Mouse (Mus musculus) layer of hippocampus, postnatal 36 days (tissue): ENCODE data around the gene Wfdc17. TPM values are rescaled to one million over a fixed set of nuclear protein-coding genes. Genes with fewer than 3 reads are reported as not detected.

ENCODE experiments used
- DNase-seq, 2 experiments: peaks; one replicate each; pipeline ENCODE4 v3.0.0; 2022
- total RNA-seq, 2 experiments: library from RNA; stranded (reverse); gene quantifications; 2 replicates each; pipeline ENCODE4 v1.2.3; 2021

Gene Wfdc17
- under 1 TPM in 1 of 2 experiments, not detected in 1; 0.81 TPM for total RNA-seq

DNA sequence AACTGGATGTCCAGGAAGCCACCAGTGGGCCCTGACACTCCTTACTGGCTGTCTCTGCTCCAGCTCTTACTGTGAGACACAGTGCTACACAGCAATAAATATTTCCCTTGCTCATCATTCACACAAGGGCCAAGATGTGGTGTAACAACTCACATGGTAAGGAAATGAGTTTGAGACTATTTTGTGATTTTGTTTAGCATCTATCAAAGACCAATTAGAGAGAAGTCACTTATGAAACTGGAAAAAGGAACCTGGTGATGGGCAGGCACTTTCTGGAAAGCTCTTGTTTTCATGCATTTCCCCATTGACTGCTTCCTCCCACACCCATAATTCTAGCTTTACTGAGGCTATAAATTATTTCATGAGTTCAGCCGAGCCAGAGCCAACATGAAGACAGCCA, at the start of gene Wfdc17:
TSS of gene Wfdc17 (plus strand) at position 287 of the 400 bp plus-strand sequence.
- no peak for DNase-seq

DNA sequence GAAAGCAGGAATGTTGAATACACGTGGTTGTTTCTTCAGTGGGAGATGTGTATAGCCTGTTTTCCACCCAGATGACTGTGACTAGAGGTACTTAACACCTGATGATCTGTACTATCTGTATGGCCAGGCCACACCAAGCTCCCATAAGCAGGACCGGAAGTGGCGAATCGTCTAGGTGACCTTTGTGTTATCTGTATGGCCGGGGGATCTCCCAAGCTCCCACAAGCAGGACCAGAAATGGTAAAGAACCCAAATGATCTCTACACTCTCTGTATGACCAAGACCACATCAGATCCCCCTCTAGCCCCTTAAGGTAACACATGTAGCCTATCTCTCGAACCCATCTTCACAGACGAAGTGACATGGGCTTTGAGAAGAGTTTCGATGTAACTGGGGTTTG, 49.2 kb upstream of the Wfdc17 start:
- no peak for DNase-seq

DNA sequence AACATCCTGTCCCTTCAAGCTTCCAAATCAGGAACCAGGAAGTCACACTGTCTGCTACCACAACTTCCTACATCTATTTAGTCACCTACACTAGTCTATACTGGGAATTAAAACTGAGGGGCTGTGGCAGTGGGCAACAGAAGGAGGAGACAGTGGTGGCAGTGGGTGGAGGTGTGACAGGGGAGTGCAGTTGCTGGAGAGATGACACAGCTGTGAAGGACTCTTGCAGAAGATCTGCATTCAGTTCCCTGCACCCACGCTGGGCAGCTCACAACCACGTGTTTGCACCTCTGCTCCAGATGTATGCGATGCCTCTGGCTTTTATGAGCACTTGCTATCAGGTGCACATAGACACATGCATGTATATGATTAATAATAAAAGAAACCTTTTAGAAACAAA, 46.3 kb upstream of the Wfdc17 start:
- no peak for DNase-seq

- DNase-seq = no peak
Observed at GRCm38 (mm10) chr11:83658797-83659196, 45.0 kb upstream of the Wfdc17 start.

DNA sequence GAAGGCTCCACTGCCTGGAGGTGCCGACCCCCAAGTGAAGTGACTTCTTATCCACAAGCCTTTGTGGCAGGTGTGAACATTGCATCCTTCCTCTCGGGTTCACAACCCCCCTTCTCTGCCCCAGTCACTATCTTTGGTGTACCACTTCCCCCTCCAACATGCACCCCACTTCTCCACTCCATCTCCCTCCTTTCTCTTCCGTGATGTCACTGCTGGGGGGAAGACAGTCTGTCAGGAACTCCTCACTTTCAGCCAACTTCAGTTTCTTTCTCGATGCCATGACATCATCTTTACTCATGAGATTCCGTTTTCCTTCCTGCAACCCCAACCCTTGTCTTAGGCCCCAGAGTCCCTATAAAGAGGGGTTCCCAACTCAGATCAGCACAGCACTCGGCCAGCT, 41.6 kb upstream of the Wfdc17 start, which contains the start of gene Ccl4:
TSS of gene Ccl4 (plus strand) at position 381 of the 400 bp plus-strand sequence.
- DNase-seq = no peak

GRCm38 (mm10) chr11:83663532-83663931, 40.3 kb upstream of the Wfdc17 start:
- DNase-seq = no peak

- no peak for DNase-seq
Observed at GRCm38 (mm10) chr11:83671743-83672142, 32.0 kb upstream of the Wfdc17 start.

DNA sequence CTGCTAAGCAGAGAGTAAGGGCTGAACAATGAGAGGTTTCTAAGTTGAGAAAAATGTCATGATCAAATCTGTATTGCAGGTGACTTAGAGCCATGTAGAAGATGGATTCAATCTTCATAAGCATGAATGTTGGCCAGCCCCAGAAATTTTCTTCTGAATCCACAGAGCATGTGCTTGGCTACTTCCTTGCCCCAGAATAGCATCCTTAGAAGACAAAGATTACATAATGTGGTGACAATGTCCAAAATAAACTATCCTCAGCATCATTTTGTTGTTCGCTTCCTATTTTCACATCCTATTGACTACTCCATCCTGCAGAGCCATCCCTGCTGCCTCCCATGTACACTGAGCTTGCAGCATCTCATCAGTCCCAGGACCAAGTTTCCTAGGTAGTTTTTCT, 28.1 kb upstream of the Wfdc17 start:
- no peak for DNase-seq

DNA sequence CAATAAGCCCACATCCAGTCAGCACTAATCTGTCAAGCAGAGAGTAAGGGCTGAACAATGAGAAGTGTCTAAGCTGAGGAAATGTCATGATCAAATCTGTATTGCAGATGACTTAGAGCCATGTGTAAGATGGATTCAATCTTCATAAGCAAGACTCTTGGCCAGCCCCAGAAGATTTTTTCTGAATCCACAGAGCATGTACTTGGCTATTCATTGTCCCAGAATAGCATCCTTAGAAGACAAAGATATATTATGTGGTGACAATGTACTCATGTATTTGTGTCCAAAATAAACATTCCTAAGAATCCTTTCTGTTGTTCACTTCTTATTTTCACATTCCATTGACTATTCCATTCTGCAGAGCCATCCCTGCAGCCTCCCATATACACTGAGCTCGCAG, 13.9 kb upstream of the Wfdc17 start:
- DNase-seq = no peak

DNA sequence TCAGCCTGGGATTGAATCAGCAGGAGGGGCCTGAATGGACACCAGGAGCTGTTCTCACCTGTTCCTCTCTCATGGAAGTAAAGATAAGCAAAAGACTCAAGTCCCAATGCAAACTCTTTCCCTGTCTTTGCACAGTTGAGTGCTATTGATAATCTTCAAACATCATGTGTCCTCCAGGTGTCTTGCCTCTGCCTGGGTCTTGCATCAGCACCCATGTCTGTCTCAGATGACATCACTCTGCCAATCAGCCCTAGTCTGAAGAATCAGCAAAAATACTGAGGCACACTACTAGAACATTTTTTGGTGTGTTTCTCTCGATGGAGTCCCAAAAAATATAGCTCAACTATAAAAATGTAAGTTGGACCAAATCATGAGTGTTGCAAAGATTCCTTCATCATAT, 11.8 kb upstream of the Wfdc17 start:
- no peak for DNase-seq

DNA sequence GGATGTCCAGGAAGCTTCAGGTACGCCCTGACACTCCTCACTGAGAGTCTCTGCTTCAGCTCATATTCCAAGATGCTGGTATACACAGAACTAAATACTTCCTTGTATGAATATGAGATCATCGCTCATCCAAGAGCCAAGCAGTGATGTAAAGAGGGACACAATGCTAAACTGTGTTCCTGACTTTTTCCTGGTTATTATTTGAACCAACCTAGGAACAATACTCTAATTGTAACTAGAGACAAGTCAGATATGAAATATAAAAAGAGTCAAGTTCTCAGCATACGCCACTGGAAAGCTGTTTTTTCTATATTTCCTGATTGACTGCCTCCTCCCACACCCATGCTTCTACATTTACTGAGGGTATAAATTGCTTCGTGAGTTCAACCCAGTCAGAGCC, 4.9 kb downstream of the Wfdc17 start, which contains the start of gene Wfdc18:
TSS of gene Wfdc18 (plus strand) at position 301 of the 400 bp plus-strand sequence.
- DNase-seq = no peak

GRCm38 (mm10) chr11:83709683-83710082, 5.9 kb downstream of the Wfdc17 start:
- peak; percentile 12 for DNase-seq

- DNase-seq = no peak
Observed at GRCm38 (mm10) chr11:83712671-83713070, 8.9 kb downstream of the Wfdc17 start.

GRCm38 (mm10) chr11:83713925-83714324, 10.1 kb downstream of the Wfdc17 start:
- DNase-seq = no peak

- no peak for DNase-seq
Observed at GRCm38 (mm10) chr11:83717042-83717665, 13.4 kb downstream of the Wfdc17 start.

DNA sequence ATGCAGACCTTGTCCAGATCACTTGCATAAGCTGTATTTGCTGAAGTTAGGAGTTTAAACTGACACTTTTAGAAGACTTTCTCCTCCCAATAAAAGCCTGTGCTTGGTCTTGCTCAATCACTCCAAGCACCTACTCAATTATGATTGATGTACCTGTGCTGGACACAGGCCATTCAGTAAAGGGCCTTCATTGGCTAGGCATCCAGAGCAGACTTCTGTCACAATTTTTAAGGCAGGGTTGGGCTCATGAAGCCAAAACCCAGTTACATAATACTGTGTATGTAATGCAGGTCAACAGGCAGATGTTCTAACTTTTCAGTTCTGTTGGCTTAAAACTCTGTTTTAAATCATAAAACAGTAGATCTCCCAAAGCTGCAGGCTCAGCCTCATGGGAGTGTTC, 17.0 kb downstream of the Wfdc17 start:
- no peak for DNase-seq

DNA sequence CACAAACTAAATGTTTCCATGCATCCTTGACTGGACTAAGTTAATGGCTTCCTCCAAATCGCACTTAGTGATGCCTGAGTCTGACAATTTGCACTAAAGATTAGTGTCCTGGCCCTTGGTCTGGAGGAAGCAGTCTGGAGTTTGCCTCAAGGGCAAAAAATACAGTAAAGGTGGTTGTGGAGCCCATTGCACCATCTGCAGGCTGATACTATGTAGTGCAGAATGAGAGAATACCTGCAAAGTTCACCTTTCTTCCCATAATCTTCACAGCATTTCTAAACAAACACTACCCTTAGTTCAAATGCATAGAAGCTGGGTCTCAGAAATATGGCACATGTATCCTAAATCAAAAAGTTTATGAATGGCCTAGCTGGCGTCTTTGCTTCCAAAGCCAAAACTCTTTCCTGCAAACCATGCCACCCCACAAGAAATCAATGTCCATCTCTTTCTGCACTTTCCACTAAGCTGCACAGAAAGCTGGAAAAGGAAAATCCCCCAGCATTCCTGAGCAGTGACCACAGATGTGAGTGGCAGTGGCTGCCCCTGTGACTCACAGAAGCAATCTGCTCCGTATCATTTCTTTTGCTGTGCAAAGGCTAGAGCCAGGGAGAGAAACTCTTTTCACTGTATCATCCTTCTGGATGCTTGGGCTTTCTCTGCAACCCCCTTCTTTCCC, 25.1 kb downstream of the Wfdc17 start:
- no peak for DNase-seq

GRCm38 (mm10) chr11:83731116-83731515, 27.3 kb downstream of the Wfdc17 start:
- DNase-seq = no peak

DNA sequence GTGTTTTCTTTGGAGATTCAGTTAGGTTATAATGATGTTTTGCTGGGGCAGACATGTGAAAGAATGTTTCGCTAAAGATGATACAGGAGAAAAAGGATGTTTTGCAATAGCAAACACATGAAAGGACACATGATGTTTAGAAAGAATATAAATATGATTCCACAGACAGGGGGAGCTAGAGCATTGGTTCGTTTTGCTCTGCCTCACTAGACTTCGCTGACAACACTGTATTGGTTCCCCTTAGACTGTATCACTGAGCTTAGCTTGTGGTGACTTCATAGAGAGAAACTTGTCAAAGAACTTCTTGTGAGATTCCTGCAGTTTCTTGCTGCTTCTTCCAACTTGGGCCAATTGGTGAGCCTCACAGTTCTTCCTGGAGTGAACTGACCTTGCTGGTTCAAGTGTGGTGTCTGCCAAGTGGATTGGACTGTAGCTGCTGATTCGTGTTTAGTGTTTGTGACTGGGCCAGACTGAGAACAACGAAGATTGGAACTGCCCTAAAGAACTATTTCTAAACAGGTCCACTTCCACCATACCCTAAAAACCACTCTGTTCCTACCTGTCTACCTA, 29.4 kb downstream of the Wfdc17 start:
- no peak for DNase-seq

GRCm38 (mm10) chr11:83734215-83734614, 30.4 kb downstream of the Wfdc17 start:
- DNase-seq = no peak

GRCm38 (mm10) chr11:83735881-83736280, 32.1 kb downstream of the Wfdc17 start:
- DNase-seq = no peak

- no peak for DNase-seq
Observed at GRCm38 (mm10) chr11:83737109-83737558, 33.3 kb downstream of the Wfdc17 start.

GRCm38 (mm10) chr11:83739241-83739640, 35.5 kb downstream of the Wfdc17 start:
- peak; percentile 73 to 75 for DNase-seq
